Mouse (Mus musculus) ovary, postnatal 14 days (tissue): Measurements from ENCODE around the gene Ubqln3.

Experiments
- DNase-seq: peaks from one replicate; pipeline ENCODE4 v3.0.0; 2022; ENCODE audit warnings: low spot score

Gene Ubqln3

DNA sequence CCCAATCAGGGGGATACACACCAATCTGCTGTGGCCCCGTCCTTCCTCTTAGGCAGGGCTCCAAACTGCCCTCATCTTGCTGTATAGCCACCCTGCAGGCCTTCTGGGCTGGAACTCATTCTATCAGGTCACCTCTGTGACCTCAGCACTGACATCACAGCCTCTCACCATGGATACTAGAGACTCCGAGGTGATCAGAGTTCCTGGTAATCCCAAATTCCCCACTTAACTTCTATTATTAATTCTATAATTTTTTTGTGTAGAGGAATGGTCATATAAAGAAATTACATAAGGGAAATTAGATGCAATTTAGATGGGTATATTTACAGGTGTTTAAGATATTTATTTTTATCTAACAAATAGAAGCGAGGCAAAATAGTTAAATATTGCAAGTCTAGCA lies at the start of gene Ubqln3:
Gene Ubqln3 (minus strand): TSS at position 101 of the 400 bp plus-strand sequence.
- DNase-seq: no peak

DNA sequence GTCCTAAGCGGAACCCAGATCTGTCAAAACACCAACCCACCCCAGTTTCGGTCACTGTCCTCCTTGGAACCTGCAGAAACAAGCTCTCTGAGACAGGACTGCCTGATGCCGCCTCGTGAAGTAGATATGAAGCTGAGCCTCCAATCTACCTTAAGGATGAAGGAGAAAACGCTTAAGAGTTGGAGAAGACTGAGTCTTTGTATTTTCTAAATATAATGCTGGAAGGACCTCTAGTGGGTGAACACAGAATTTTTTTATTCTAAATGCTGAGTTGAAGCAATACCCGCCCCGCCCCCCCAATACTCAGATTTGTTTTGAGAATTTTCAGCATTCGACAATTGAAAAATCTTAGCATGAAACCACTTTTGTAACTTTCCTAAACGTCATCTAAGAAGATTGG lies 48.2 kb upstream of the Ubqln3 start:
- DNase-seq: no peak

DNA sequence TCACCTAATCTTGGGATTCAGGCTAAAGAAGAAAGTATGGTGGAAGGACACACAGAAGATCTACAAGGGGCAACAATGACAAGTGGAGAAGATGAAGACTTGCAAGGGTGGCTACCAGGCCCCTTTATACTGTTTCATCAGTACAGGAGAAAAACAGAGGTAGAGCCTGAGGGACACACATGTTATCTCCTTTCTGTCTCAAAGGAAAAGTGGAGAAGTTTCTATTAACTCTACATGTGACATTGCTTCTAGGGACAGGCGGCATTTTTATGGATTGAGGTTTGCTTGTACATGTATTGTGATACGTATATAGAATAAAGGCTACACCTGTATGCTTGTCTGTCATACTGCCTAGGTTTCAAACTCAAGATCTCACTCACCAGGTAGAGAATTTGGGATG lies 40.2 kb upstream of the Ubqln3 start, which contains the start of gene Olfr648:
Gene Olfr648 (minus strand): TSS at position 101 of the 400 bp plus-strand sequence.
- no peak for DNase-seq

DNA sequence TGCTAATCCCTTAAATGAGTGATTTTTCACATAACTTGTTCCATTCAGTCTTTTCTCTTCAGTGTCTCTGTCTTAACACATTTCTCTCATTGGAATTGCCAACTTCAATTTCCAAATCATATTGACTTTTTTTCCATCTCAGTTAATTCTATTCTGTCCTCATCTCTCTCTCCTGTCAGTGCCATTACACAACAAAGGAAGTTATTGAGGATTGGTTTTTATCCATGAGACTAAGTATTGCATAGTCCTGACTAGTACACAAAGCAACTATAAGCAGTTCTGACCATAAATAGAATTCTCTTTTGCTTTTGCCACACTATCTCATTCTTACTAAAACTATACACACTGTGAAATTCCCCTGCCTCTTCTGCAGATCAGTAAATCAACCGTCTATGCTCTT lies 36.0 kb upstream of the Ubqln3 start:
- no peak for DNase-seq

DNA sequence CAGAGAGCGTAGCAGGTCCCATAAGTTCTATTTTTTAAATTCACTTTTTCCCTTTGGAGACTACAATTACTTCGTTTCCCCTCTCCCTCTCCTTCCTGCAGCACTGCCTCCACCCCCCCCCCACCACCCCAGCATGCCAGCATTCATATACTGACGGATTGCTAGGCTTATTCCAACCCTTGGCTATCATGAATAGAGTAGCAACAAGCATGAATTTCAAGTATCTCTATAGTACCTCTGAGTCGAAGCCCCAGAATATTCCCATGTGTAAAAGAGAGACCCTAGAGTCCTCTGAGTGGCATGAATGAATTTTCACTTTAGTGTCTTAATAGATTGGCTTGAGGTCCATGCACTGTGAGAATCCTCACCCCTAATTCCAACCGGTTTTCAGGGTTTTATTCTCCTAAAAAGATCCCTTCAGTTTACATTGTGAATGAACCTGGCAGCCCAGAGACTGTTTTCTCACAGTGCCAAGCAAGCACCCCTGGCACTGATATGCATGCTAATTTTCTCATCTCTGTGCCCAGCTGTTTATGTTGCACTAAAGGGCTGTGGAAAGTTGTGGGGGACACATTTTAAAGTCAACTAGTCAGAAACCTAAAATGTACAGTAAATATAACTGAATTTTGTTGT lies 35.5 kb upstream of the Ubqln3 start:
- no peak for DNase-seq

DNA sequence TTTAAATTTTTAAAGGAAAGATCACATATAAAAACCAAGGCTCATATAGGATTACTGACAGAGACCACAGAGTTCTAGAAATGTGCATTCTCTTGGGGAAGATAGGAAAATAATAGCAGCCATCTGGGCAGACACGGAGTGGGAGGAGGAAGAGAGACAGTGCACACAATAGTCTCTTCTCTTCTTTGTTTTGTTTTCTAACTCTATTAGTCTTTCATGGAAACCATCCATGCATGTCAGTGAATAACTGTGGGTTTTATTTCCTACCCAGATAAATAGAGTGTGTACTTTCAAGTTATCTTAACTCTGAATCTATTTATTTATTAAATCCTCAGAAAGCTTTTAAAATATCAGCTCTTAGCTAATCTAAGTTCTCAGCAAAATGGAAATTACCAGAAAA lies 32.0 kb upstream of the Ubqln3 start:
- DNase-seq: no peak

DNA sequence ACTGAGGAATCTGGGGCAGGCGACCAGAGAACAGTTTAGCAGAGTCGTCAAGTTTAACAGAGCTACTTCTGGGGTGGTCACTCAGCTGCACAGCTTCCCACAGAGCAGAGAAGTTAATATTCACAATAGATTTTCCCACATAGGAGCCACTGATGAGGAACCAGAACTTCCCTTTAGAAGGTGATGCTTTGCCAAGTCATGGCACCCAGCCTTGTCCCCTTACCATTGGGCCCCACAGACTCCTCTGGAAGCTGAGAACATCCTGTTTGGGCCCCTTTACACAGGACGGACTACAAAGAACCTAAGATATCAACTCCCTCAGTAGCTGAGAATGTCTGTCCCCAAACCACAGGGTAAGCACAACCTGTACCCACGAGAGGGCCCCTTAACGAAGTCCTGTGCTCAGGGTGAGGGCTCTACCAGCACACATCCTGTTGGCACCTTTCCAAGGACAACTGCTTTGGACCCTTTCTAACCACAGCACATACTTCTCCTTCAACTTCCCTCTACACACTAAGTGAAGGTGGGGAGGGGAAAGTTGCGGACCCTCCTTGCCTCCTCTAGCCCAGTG lies 26.6 kb upstream of the Ubqln3 start:
- no peak for DNase-seq

DNA sequence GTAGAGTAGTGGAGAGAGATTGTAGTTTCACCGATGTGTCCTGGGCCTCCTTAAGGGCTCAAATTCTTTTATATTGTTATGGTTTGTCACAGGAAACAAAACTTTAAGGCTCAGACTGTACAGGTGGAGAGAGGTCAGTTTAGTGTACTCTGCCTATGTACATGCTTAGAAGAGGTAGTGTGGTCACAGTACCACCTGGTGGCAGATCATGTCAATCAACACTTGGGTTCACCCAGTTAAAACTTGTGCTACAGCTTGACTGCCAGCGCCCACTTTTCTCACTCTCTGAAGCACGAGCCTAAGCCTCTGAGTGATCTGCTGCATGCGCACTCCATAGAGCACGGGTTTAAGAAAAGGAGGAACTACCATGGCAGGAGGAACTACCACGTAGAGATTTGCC lies 24.0 kb upstream of the Ubqln3 start:
- no peak for DNase-seq

DNA sequence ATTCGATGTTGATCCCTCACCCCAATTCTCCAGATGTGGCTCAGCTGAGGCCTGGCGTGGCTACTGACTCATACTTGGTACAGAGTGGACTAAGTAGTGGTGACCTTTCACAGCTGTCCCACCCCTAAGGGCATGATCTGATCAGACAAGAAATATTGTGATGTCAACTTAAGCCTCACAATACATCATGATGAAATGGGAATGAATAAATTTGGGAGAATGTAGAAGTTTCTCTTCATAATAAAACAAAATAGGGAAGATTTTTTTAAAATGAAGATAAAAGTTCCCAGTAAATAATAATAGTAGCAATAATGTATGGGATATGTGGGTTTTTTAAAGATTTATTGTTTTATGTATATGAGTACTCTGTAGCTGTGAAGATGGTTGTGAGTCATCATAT lies 7.4 kb upstream of the Ubqln3 start, which contains the start of gene Ubqlnl:
Gene Ubqlnl (minus strand): TSS at position 101 of the 400 bp plus-strand sequence.
- DNase-seq: no peak

DNA sequence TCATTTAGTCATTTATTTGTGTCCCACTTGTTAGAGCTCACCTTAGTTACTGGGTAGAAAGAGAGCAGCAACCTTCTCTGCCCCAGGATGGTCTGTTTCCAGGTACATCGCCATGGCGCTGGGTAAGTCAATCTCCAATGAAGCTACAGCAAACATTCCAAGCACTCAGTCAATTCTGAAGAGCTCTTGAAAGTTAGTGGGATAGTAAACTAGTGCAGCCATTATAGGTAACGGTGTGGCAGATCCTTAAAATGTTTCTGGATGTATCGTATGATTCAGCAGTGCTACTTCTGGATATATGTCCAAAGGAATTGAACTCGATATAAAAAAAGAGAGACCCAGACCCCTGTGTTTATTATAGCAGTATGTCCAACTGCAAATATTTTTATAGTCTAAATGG lies 5.8 kb downstream of the Ubqln3 start, which contains the start of gene Olfr643:
Gene Olfr643 (minus strand): TSS at position 101 of the 400 bp plus-strand sequence.
- no peak for DNase-seq

DNA sequence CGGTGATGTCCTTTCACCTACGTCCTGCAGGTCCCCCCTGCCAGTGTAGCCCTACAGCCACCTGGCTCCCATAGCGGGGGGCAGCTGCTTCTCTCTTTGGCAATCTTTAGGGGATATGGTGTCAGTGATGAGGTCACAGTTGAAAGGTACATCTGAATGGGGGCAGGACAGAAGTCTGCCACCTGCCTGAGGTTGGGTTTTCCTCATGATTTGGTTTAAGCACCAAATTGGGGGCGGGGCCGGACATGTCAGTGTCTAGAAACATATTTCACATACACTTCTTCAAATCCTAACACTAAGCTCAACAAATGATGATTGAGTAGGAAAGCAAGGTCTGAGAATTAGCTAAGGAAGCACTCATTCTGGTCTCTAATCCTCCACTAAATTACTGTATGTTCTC lies 13.4 kb downstream of the Ubqln3 start, which contains the start of gene Ubqln5:
Gene Ubqln5 (minus strand): TSS at position 101 of the 400 bp plus-strand sequence.
- no peak for DNase-seq

DNA sequence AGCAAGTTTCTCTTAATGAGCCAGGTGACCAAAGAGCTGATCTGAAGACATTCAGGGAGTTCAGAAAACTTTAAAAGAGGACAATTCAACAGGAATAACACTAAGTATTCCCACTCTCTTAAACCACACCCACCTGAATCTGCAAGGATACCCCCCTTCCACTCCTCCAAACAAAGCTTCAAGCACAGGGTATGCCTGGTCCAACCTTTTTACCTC lies 38.4 kb downstream of the Ubqln3 start, which contains the start of gene Olfr646:
Gene Olfr646 (plus strand): TSS at position 117 of the 216 bp plus-strand sequence.
- DNase-seq: no peak

DNA sequence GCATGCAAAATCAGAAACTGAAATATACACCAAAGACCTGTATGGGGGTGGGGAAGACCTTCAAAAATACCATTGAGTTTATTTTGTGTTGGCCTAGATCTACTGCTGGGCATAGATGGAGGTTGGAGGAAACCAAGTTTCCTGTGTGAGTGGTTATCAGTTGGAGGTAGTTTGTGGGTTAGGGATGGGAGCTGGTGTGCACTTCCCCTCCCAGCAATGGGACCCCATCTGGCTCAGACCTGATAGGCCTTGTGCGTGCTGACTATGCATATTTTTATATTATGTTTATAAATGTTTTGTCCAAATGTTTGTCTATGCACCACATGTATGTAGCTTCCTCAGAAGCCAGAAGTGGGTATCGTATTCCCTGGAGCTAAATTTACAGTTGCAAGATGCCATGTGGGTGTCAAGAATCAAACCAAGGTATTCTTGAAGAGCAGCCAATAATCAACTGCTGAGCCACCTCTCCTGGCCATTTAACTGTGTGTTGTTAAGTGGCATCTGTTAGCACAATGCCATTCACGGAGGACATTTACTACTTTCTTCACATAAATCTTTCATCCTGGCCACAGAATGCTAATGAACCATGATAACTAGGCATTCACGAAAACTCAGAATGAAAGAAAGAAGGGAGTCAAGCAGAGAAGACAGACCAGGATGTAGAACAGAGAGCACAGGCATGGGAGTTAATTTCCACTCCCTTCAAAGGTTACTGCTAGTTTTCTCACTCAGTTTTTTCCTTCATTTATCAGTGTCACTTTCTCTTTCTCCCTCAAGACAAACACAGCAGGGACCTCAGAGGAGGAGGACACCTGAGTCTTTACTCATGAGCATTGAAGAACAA lies 38.9 kb downstream of the Ubqln3 start:
- no peak for DNase-seq
